Mouse (Mus musculus) kidney, embryonic 14.5 days (tissue): ENCODE data around the gene Hoxd3. TPM values are rescaled to one million over a fixed set of nuclear protein-coding genes. Genes with fewer than 3 reads are reported as not detected.
A peak's percentile ranks its signal among the peaks of the same experiment; 100 is the strongest.

Experiments used
- ATAC-seq: fragments of 200-750 bp; cut with Nextera tagmentation; 2 replicates; pipeline ENCODE4 v1.8.0; 2017; ENCODE audit warnings: moderate number of reproducible peaks, mild to moderate bottlenecking, moderate TSS enrichment, moderate library complexity; ENCODE audit not compliant: low FRiP score, low TSS enrichment
- H3K27ac ChIP-seq: fragments of 300-500 bp; sonication (generic); 2 replicates; pipeline ENCODE4 v1.5.1; 2014; ENCODE audit warnings: low read depth, mild to moderate bottlenecking, low read length, moderate library complexity, mixed read lengths
- H3K27me3 ChIP-seq: fragments of 300-500 bp; sonication (generic); 2 replicates; pipeline ENCODE4 v1.6.1; 2014; ENCODE audit warnings: mild to moderate bottlenecking, low read length; ENCODE audit not compliant: control insufficient read depth, insufficient read depth
- H3K36me3 ChIP-seq: fragments of 300-500 bp; sonication (generic); 2 replicates; pipeline ENCODE4 v1.6.1; 2014; ENCODE audit warnings: low read length, mixed read lengths; ENCODE audit not compliant: control insufficient read depth, insufficient read depth
- H3K4me1 ChIP-seq: fragments of 300-500 bp; sonication (generic); 2 replicates; pipeline ENCODE4 v1.6.1; 2014; ENCODE audit warnings: low read length, mixed read lengths; ENCODE audit not compliant: control insufficient read depth, insufficient read depth
- H3K4me2 ChIP-seq: fragments of 300-500 bp; sonication (generic); replicated peaks from 2 replicates; pipeline ENCODE4 v1.6.1; 2014; ENCODE audit warnings: low read depth, mild to moderate bottlenecking, low read length
- H3K4me3 ChIP-seq: fragments of 300-500 bp; sonication (generic); 2 replicates; pipeline ENCODE4 v1.5.1; 2014; ENCODE audit warnings: mild to moderate bottlenecking, low read length
- H3K9ac ChIP-seq: fragments of 300-500 bp; sonication (generic); 2 replicates; pipeline ENCODE4 v1.6.1; 2014; ENCODE audit warnings: low read depth, mild to moderate bottlenecking, low read length, moderate library complexity
- H3K9me3 ChIP-seq: fragments of 300-500 bp; sonication (generic); 2 replicates; pipeline ENCODE4 v1.6.1; 2016; ENCODE audit warnings: low read length; ENCODE audit not compliant: control insufficient read depth
- WGBS: fragments of 180-500 bp; shearing (Covaris S2); extraction: QIAGEN DNeasy Blood & Tissue Kit; methylation state at CpG from one replicate; pipeline ENCODE4 v1.1.7; 2014; 5-methylcytosine and 5-hydroxymethylcytosine counted together
- polyA plus RNA-seq: library from polyadenylated mRNA; unstranded; fragments of >200 nt; fragmentation: Nextera tagmentation; extraction: Ambion mirVana; gene quantifications from 2 replicates; pipeline ENCODE4 v1.2.1, GENCODE M21; 2014

Gene Hoxd3
- polyA plus RNA-seq, 1 experiment from 2014 or later = 12.6 TPM

DNA sequence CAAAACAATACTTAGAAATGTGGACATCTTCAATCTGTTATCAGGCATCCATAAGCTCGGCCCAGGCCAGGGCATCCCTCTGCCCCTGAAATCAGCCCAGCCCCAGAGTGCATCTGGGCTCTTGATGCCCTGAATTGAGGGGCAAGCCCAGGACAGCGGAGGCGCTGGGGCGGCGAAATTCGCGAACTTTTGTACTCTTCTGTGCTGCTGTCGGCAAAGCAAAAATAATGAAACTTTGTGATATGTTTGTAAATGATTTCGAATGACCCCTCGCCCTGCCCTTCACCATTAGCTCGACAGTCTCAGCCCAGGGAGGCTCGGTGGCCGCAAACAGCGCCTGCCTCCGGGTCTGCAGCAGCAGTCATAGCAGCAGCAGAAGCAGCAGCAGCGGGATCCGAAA is 13.4 kb downstream of the Hoxd3 start:
- Histone ChIP-seq H3K9me3 (no peaks in the 10 kb centered on the region), H3K27ac (peak overlapping the region; percentile 49), H3K27me3 (no peaks in the 10 kb centered on the region), H3K4me1 (peaks cover 81% of the 10 kb centered on the region), H3K9ac (peak overlapping the region; percentile 50; the same call in 1 of the 2 replicates), H3K4me3 (peak overlapping the region; percentile 27), H3K4me2 (peak overlapping the region; percentile 68), H3K36me3 (peaks cover 20% of the 10 kb centered on the region)
- WGBS = 35% methylated on average over 17 of the region's 17 CpGs
- no peak for ATAC-seq

GRCm38 (mm10) chr2:74726551-74726950 is 14.8 kb downstream of the Hoxd3 start, which contains the start of gene Gm28230:
Gene Gm28230, plus strand, starts transcription at chr2:74726728.
- peak within 1 kb of the TSS; percentile 85 for H3K27ac ChIP-seq
- 40% methylated on average over 5 of the region's 5 CpGs for WGBS
- H3K36me3 ChIP-seq = peaks cover 20% of the 10 kb centered on the region
- peak within 1 kb of the TSS; percentile 68 for H3K4me2 ChIP-seq
- peaks cover 68% of the 10 kb centered on the region for H3K4me1 ChIP-seq
- peak within 1 kb of the TSS; percentile 40 for H3K4me3 ChIP-seq
- H3K9me3 ChIP-seq = no peaks in the 10 kb centered on the region
- peak within 1 kb of the TSS; percentile 56 for H3K9ac ChIP-seq
- H3K27me3 ChIP-seq = no peaks in the 10 kb centered on the region
- ATAC-seq = no peak

GRCm38 (mm10) chr2:74726973-74727639 is 15.4 kb downstream of the Hoxd3 start:
- peak overlapping the region; percentile 40 for H3K4me3 ChIP-seq
- no peaks in the 10 kb centered on the region for H3K9me3 ChIP-seq
- 7% methylated on average over 43 of the region's 43 CpGs for WGBS
- H3K27me3 ChIP-seq = no peaks in the 10 kb centered on the region
- H3K36me3 ChIP-seq = peaks cover 20% of the 10 kb centered on the region
- peak overlapping the region; percentile 56 for H3K9ac ChIP-seq
- H3K27ac ChIP-seq = peak overlapping the region; percentile 85
- H3K4me1 ChIP-seq = peaks cover 67% of the 10 kb centered on the region
- H3K4me2 ChIP-seq = peak overlapping the region; percentile 68
- peak; percentile 11; the same call in 1 of the 2 replicates for ATAC-seq

GRCm38 (mm10) chr2:74727640-74728302 is 16.0 kb downstream of the Hoxd3 start:
- Histone ChIP-seq H3K9me3 (no peaks in the 10 kb centered on the region), H3K27ac (peak overlapping the region; percentile 85), H3K4me3 (peak overlapping the region; percentile 40), H3K4me1 (peaks cover 67% of the 10 kb centered on the region), H3K36me3 (peaks cover 20% of the 10 kb centered on the region), H3K9ac (peak overlapping the region; percentile 56), H3K4me2 (peak overlapping the region; percentile 68), H3K27me3 (no peaks in the 10 kb centered on the region)
- peak; percentile 59 for ATAC-seq
- WGBS = 5% methylated on average over 24 of the region's 25 CpGs

DNA sequence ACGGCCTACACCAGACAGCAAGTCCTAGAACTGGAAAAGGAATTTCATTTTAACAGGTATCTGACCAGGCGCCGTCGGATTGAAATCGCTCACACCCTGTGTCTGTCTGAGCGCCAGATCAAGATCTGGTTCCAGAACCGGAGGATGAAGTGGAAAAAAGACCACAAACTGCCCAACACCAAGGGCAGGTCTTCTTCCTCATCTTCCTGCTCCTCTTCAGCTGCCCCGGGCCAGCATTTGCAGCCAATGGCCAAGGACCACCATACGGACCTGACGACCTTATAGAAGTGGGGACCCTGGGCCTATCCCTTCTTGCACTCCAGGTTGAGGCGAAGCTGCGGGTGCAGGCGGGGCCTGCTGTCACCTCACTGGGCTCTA is 16.6 kb downstream of the Hoxd3 start:
- Histone ChIP-seq H3K4me3 (peak overlapping the region; percentile 40), H3K9ac (peak overlapping the region; percentile 56), H3K27me3 (no peaks in the 10 kb centered on the region), H3K36me3 (peaks cover 20% of the 10 kb centered on the region), H3K4me2 (peak overlapping the region; percentile 68), H3K9me3 (no peaks in the 10 kb centered on the region), H3K4me1 (peaks cover 61% of the 10 kb centered on the region), H3K27ac (peak overlapping the region; percentile 85; the same call in 1 of the 2 replicates)
- WGBS = 28% methylated on average over 13 of the region's 13 CpGs
- peak; percentile 28; the same call in 1 of the 2 replicates for ATAC-seq

GRCm38 (mm10) chr2:74730331-74730730 is 18.6 kb downstream of the Hoxd3 start:
- WGBS = 27% methylated on average over 8 of the region's 8 CpGs
- H3K4me2 ChIP-seq = peak overlapping the region; percentile 24
- H3K4me1 ChIP-seq = peaks cover 61% of the 10 kb centered on the region
- no peaks in the 10 kb centered on the region for H3K9me3 ChIP-seq
- peaks cover 2% of the 10 kb centered on the region; the same call in 1 of the 2 replicates for H3K27me3 ChIP-seq
- ATAC-seq = no peak
- peak overlapping the region; percentile 10; the same call in 1 of the 2 replicates for H3K4me3 ChIP-seq
- H3K27ac ChIP-seq = no peak overlapping the region; the same call in 1 of the 2 replicates
- peaks cover 20% of the 10 kb centered on the region for H3K36me3 ChIP-seq
- peak overlapping the region; percentile 48; the same call in 1 of the 2 replicates for H3K9ac ChIP-seq

GRCm38 (mm10) chr2:74731055-74731454 is 19.3 kb downstream of the Hoxd3 start:
- peak overlapping the region; percentile 24; the same call in 1 of the 2 replicates for H3K4me2 ChIP-seq
- H3K9me3 ChIP-seq = no peaks in the 10 kb centered on the region
- peaks cover 16% of the 10 kb centered on the region for H3K36me3 ChIP-seq
- ATAC-seq = no peak
- peaks cover 2% of the 10 kb centered on the region; the same call in 1 of the 2 replicates for H3K27me3 ChIP-seq
- H3K4me3 ChIP-seq = no peak overlapping the region; the same call in 1 of the 2 replicates
- H3K27ac ChIP-seq = no peak overlapping the region; the same call in 1 of the 2 replicates
- H3K9ac ChIP-seq = peak overlapping the region; percentile 67; the same call in 1 of the 2 replicates
- peaks cover 64% of the 10 kb centered on the region for H3K4me1 ChIP-seq

GRCm38 (mm10) chr2:74731799-74732512 is 20.2 kb downstream of the Hoxd3 start:
- WGBS = 19% methylated on average over 9 of the region's 9 CpGs
- Histone ChIP-seq H3K4me3 (peak overlapping the region; percentile 41), H3K9ac (peak overlapping the region; percentile 67), H3K9me3 (no peaks in the 10 kb centered on the region), H3K27me3 (peaks cover 2% of the 10 kb centered on the region; the same call in 1 of the 2 replicates), H3K4me1 (peaks cover 63% of the 10 kb centered on the region), H3K27ac (peak overlapping the region; percentile 88), H3K4me2 (peak overlapping the region; percentile 74), H3K36me3 (peaks cover 15% of the 10 kb centered on the region)
- no peak for ATAC-seq
